Mouse (Mus musculus): ENCODE results near the gene Pex5l.

Gene Pex5l

GRCm38 (mm10) chr3:32924168-32924567, 218.9 kb downstream of the Pex5l start:
- DNase-seq: no peak

- DNase-seq: no peak
Observed at GRCm38 (mm10) chr3:32910071-32910551, 232.9 kb downstream of the Pex5l start.

GRCm38 (mm10) chr3:32908400-32908799, 234.6 kb downstream of the Pex5l start:
- DNase-seq: no peak

- DNase-seq: no peak
Observed at GRCm38 (mm10) chr3:32905850-32906779, 236.9 kb downstream of the Pex5l start.

GRCm38 (mm10) chr3:32904599-32904998, 238.4 kb downstream of the Pex5l start:
- DNase-seq: no peak

GRCm38 (mm10) chr3:32903462-32903861, 239.6 kb downstream of the Pex5l start:
- no peak for DNase-seq

Data from lung, adult 18-20 months (tissue).